Mouse (Mus musculus): ENCODE measurements at regions not wholly inside any gene's neighbourhood (a gene's known extent, or its start where the extent isn't known, plus 50 kb on each side); places are given as distances from the start of the nearest gene placed in this dataset.
"Not testable (repeated sequence)": the region's sequence is repeated elsewhere in the genome, so short reads cannot be mapped to it uniquely, and the experiment has no call there.

GRCm38 (mm10) chr13:74969244-74969643 is 120.4 kb upstream of the Pcsk1 start:
- H3K36me3 ChIP-seq (ENCODE audit: insufficient read depth): no peaks in the 10 kb centered on the region
- no peaks in the 10 kb centered on the region for H3K9me3 ChIP-seq (ENCODE audit: low read depth, low read length)
- no peak overlapping the region for H3K4me3 ChIP-seq (ENCODE audit: low read depth, low read length)
- H3K27ac ChIP-seq (ENCODE audit: low read depth): no peak overlapping the region
- H3K9ac ChIP-seq: no peak overlapping the region
- 62% methylated on average over 1 of the region's 1 CpGs for WGBS
- no peak for TF ChIP-seq CTCF (IDR thresholded peaks at IDR 0.05; ENCODE audit: low read depth)
- no peaks in the 10 kb centered on the region for H3K27me3 ChIP-seq (ENCODE audit: insufficient read depth, low read length)
- no peaks in the 10 kb centered on the region for H3K4me1 ChIP-seq (ENCODE audit: insufficient read depth)
- DNase-seq (no peak), ATAC-seq (ENCODE audit: insufficient read depth) (no peak)
- no peak overlapping the region for H3K4me2 ChIP-seq

DNA sequence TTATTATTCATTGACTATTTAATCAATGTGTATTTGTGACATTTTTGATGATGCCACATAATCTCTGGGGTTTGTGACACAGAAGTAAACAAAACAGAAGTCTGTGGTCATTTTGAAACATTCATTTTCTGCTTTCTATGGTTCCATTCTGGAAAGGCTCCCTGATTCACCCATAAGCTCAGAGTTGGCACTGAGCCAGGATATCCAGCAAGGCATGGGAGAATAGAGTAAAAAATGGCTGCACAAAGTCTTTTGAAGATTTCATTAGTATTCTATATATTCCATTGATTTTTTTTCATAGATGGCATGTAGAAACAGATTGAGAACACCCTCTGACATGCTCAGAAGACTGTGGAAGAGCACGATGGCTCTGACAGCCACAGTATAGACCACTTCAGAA is 133.8 kb upstream of the Pcsk1 start:
- no peak for TF ChIP-seq CTCF (IDR thresholded peaks at IDR 0.05; ENCODE audit: low read depth)
- Histone ChIP-seq H3K27me3 (ENCODE audit: insufficient read depth, low read length) (no peaks in the 10 kb centered on the region), H3K4me1 (ENCODE audit: insufficient read depth) (no peaks in the 10 kb centered on the region), H3K9me3 (ENCODE audit: low read depth, low read length) (no peaks in the 10 kb centered on the region), H3K4me3 (ENCODE audit: low read depth, low read length) (no peak overlapping the region), H3K27ac (ENCODE audit: low read depth) (no peak overlapping the region), H3K9ac (no peak overlapping the region), H3K4me2 (no peak overlapping the region), H3K36me3 (ENCODE audit: insufficient read depth) (no peaks in the 10 kb centered on the region)
- no peak for ATAC-seq (ENCODE audit: insufficient read depth)
- peak; percentile 50 for DNase-seq
- 72% methylated on average over 1 of the region's 1 CpGs for WGBS

- not testable (repeated sequence) for ATAC-seq (ENCODE audit: insufficient read depth); DNase-seq
These were observed 105.0 kb upstream of the Cast start for GRCm38 (mm10) chr13:74913655-74914054.

DNA sequence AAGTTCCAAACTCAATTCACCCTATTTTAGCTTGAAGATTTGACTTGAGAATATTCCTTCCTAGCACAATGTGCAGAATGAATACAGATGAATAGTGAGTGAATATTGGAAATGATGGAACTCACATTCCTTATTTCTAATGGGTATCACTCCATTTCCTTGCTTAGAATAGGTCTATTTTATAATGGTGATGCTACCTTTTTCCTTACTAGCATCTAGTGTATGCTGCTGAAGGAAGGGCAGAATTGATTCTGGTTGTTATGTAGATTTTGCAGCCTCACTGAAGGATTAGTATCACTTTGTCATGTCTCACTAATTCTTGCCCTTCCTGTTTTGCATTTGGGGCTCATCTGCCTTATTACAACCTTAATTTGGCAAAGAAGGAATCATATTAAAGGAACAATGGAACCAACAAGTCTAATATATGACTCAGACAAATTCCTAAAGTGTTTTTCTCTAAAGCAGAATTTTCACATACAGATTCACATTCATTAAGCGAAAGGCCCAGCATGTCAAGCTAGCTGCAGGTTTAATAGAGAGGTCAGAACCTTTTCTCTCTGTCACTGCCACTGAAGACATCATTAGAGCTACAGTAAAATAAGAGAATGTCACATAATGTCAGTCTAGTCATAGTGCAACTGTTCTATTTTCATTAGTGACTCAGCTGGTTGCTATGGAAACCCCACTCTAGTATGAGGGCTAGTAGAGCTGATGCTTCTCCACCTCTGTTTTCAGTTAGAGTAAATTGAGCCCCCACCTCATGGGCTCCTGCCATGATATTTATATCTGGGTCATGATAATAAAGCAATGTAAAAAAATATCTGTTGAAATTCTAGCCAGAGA is 94.8 kb upstream of the Cast start:
- ATAC-seq (ENCODE audit: insufficient read depth): no peak
- H3K4me3 ChIP-seq (ENCODE audit: low read depth, low read length): no peak overlapping the region
- WGBS: 73% methylated on average over 1 of the region's 1 CpGs
- H3K36me3 ChIP-seq (ENCODE audit: insufficient read depth): no peaks in the 10 kb centered on the region
- no peak overlapping the region for H3K4me2 ChIP-seq
- H3K27ac ChIP-seq (ENCODE audit: low read depth): no peak overlapping the region
- H3K9ac ChIP-seq: no peak overlapping the region
- no peaks in the 10 kb centered on the region for H3K27me3 ChIP-seq (ENCODE audit: insufficient read depth, low read length)
- no peaks in the 10 kb centered on the region for H3K9me3 ChIP-seq (ENCODE audit: low read depth, low read length)
- no peak for TF ChIP-seq CTCF (IDR thresholded peaks at IDR 0.05; ENCODE audit: low read depth)
- H3K4me1 ChIP-seq (ENCODE audit: insufficient read depth): no peaks in the 10 kb centered on the region
- no peak for DNase-seq

More at GRCm38 (mm10) chr13:74913655-74914054, 105.0 kb upstream of the Cast start:
- not testable (repeated sequence) for H3K4me1 ChIP-seq (ENCODE audit: insufficient read depth); H3K9me3 ChIP-seq (ENCODE audit: low read depth, low read length); H3K27me3 ChIP-seq (ENCODE audit: insufficient read depth, low read length); H3K4me3 ChIP-seq (ENCODE audit: low read depth, low read length); H3K4me2 ChIP-seq; H3K36me3 ChIP-seq (ENCODE audit: insufficient read depth); H3K9ac ChIP-seq; H3K27ac ChIP-seq (ENCODE audit: low read depth)
- 26% methylated on average over 2 of the region's 2 CpGs for WGBS

DNA sequence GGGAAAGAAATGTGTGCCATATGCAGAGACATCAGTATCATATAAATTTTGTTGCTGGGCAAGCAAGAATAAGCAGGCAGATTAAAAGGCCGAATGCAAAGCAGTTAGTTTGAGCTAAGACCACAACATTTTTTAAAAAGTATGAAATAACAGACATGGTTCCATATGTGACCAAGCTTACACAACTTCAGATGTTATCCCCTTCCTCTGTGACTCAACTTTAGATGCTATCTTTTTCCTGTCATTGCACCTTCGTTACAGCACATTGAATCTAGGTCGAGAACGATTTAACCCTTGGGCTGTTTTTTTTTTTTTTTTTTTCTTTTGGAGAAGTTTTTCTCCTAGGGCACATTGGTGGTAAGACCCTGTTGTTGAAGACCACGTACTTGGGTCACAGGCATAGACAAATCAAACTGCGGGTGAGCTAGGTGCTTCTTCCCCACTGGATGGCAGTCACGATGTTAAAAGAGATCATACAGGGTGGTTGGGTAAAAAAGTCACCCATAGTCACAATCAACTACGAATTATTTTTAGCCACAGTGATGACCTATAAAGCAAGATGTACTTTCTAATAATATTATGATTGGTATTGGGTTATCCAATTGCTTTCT is 81.4 kb upstream of the Cast start:
- Histone ChIP-seq H3K27ac (ENCODE audit: low read depth) (no peak overlapping the region), H3K9me3 (ENCODE audit: low read depth, low read length) (no peaks in the 10 kb centered on the region), H3K27me3 (ENCODE audit: insufficient read depth, low read length) (no peaks in the 10 kb centered on the region), H3K4me2 (no peak overlapping the region), H3K36me3 (ENCODE audit: insufficient read depth) (no peaks in the 10 kb centered on the region), H3K4me1 (ENCODE audit: insufficient read depth) (no peaks in the 10 kb centered on the region), H3K4me3 (ENCODE audit: low read depth, low read length) (no peak overlapping the region), H3K9ac (no peak overlapping the region)
- no peak for ATAC-seq (ENCODE audit: insufficient read depth)
- no peak for DNase-seq
- 82% methylated on average over 8 of the region's 8 CpGs for WGBS
- TF ChIP-seq CTCF (IDR thresholded peaks at IDR 0.05; ENCODE audit: low read depth): no peak

GRCm38 (mm10) chr13:74867720-74868119 is 59.1 kb upstream of the Cast start:
- Histone ChIP-seq H3K4me2 (no peak overlapping the region), H3K27ac (ENCODE audit: low read depth) (no peak overlapping the region), H3K9me3 (ENCODE audit: low read depth, low read length) (no peaks in the 10 kb centered on the region), H3K9ac (no peak overlapping the region), H3K4me3 (ENCODE audit: low read depth, low read length) (no peak overlapping the region), H3K4me1 (ENCODE audit: insufficient read depth) (no peaks in the 10 kb centered on the region), H3K27me3 (ENCODE audit: insufficient read depth, low read length) (no peaks in the 10 kb centered on the region), H3K36me3 (ENCODE audit: insufficient read depth) (no peaks in the 10 kb centered on the region)
- DNase-seq: no peak
- no peak for ATAC-seq (ENCODE audit: insufficient read depth)
- 70% methylated on average over 1 of the region's 1 CpGs for WGBS
- TF ChIP-seq CTCF (IDR thresholded peaks at IDR 0.05; ENCODE audit: low read depth): no peak

DNA sequence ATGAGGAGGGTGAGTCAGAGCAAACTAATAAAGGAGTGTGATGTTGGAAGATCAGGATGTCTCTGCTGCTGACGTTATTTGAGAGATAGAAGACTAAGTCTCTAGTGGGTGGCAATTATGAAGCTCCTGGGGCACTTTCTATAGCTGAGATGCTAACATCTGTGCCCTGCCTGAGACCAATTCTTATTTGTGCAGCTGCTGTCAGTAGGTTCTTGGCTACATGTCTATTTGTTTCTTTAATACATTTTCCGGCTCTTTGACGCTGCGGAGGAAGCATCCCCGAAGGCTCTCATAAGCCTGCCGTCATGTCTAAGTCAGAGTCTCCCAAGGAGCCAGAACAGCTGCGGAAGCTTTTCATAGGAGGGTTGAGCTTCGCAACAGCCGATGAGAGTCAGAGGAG is 55.4 kb upstream of the Cast start:
- no peaks in the 10 kb centered on the region for H3K4me1 ChIP-seq (ENCODE audit: insufficient read depth)
- 70% methylated on average over 9 of the region's 9 CpGs for WGBS
- DNase-seq (no peak), ATAC-seq (ENCODE audit: insufficient read depth) (no peak)
- no peak for TF ChIP-seq CTCF (IDR thresholded peaks at IDR 0.05; ENCODE audit: low read depth)
- no peaks in the 10 kb centered on the region for H3K9me3 ChIP-seq (ENCODE audit: low read depth, low read length)
- no peak overlapping the region for H3K4me2 ChIP-seq
- no peak overlapping the region for H3K27ac ChIP-seq (ENCODE audit: low read depth)
- no peak overlapping the region for H3K4me3 ChIP-seq (ENCODE audit: low read depth, low read length)
- no peaks in the 10 kb centered on the region for H3K27me3 ChIP-seq (ENCODE audit: insufficient read depth, low read length)
- no peaks in the 10 kb centered on the region for H3K36me3 ChIP-seq (ENCODE audit: insufficient read depth)
- H3K9ac ChIP-seq: no peak overlapping the region

Data from lung, embryonic 14.5 days (tissue).